9 mouse cellular contexts compared by ENCODE assay signal in genomic region chr2:166377329-166377728, GRCm38 (mm10).
DNase-seq lines count a peak whose midpoint lies in the region; ATAC-seq and TF ChIP-seq lines count a peak whose summit lies in the region.
"Had no signal": no experiment of that assay in that cellular context is flagged by ENCODE, and none has a peak within 500 bp of the region (broad histone marks: within the 10 kb centered on the region; RNA-seq: fewer than 3 reads in every experiment).

No protein-coding gene starts in this region.

- peaks cover 16% of the 10 kb centered on the region for H3K4me1 ChIP-seq in heart, embryonic 13.5 days
- peaks cover 38% of the 10 kb centered on the region for H3K4me1 ChIP-seq in hindbrain, embryonic 10.5 days (replicated peaks)
- H3K4me1 ChIP-seq in midbrain, embryonic 16.5 days (ENCODE audit: control insufficient read depth, insufficient read depth, low read length): peaks cover 4% of the 10 kb centered on the region; the same call in 1 of the 2 replicates

- no peak for TF ChIP-seq CTCF in brain, embryonic 14.5 days (IDR thresholded peaks at IDR 0.05; ENCODE audit: borderline replicate concordance, extremely low read depth, insufficient read depth, insufficient read length)

- WGBS in heart, embryonic 13.5 days: 32% methylated on average over 3 of the region's 3 CpGs
- WGBS in hindbrain, embryonic 10.5 days: 58% methylated on average over 3 of the region's 3 CpGs
- WGBS in midbrain, embryonic 16.5 days: 13% methylated on average over 3 of the region's 3 CpGs

- no peak overlapping the region for H3K27ac ChIP-seq in heart, embryonic 13.5 days (replicated peaks)
- peak overlapping the region; percentile 56 for H3K27ac ChIP-seq in hindbrain, embryonic 10.5 days
- no peak overlapping the region for H3K27ac ChIP-seq in midbrain, embryonic 16.5 days (ENCODE audit: low read length)

- ATAC-seq in heart, embryonic 13.5 days (ENCODE audit: extremely low read depth, insufficient number of reproducible peaks, low FRiP score, low TSS enrichment): no peak
- 0 out of 2 replicates have a peak, but pooled peaks have one; percentile 62 for ATAC-seq in midbrain, embryonic 16.5 days

- peaks cover 8% of the 10 kb centered on the region; the same call in 1 of the 2 replicates for H3K27me3 ChIP-seq in heart, embryonic 13.5 days (replicated peaks)
- peaks cover 18% of the 10 kb centered on the region; the same call in 1 of the 2 replicates for H3K27me3 ChIP-seq in hindbrain, embryonic 10.5 days (ENCODE audit: insufficient read depth, poor library complexity, severe bottlenecking)
- H3K27me3 ChIP-seq in midbrain, embryonic 16.5 days (ENCODE audit: control insufficient read depth, insufficient read depth, low read depth, low read length): no peaks in the 10 kb centered on the region

- no peak overlapping the region for H3K4me3 ChIP-seq in heart, embryonic 13.5 days
- no peak overlapping the region for H3K4me3 ChIP-seq in hindbrain, embryonic 10.5 days
- H3K4me3 ChIP-seq in midbrain, embryonic 16.5 days (ENCODE audit: low read depth, low read length): no peak overlapping the region

- no peak for DNase-seq in heart, postnatal 36 days
- peak; percentile 91 for DNase-seq in brain, embryonic 14.5 days (ENCODE audit: low read depth)
- peak; percentile 47 for DNase-seq in hindbrain, embryonic 10.5 days (ENCODE audit: low spot score)
- no peak for DNase-seq in thymus, postnatal 14 days
- no peak for DNase-seq in spleen, postnatal 4 days (ENCODE audit: low spot score in 2 of 2)
- no peak for DNase-seq in testis, postnatal 10 days (ENCODE audit: low spot score)
- DNase-seq: thymus, postnatal 4 days had no signal

- H3K4me2 ChIP-seq in heart, embryonic 13.5 days: no peak overlapping the region
- no peak overlapping the region for H3K4me2 ChIP-seq in midbrain, embryonic 16.5 days (ENCODE audit: low read length)

- no peak for TF ChIP-seq POLR2A in brain, embryonic 14.5 days (IDR thresholded peaks at IDR 0.05; ENCODE audit: borderline replicate concordance, extremely low read depth, insufficient read depth, insufficient read length, poor library complexity, severe bottlenecking)

- intact Hi-C loops in heart, postnatal 36 days (cut with DNase I): no loop called here

- peak overlapping the region; percentile 50 for H3K9ac ChIP-seq in heart, embryonic 13.5 days
- no peak overlapping the region for H3K9ac ChIP-seq in midbrain, embryonic 16.5 days (ENCODE audit: low read depth, low read length)

- H3K9me3 ChIP-seq in heart, embryonic 13.5 days: no peaks in the 10 kb centered on the region; the same call in 1 of the 2 replicates
- H3K9me3 ChIP-seq in hindbrain, embryonic 10.5 days: 0 out of 2 replicates have a peak, but pooled peaks cover 4% of the 10 kb centered on the region
- H3K9me3 ChIP-seq in midbrain, embryonic 16.5 days (replicated peaks; ENCODE audit: control insufficient read depth, low read length, poor library complexity, severe bottlenecking): no peaks in the 10 kb centered on the region

- no peaks in the 10 kb centered on the region for H3K36me3 ChIP-seq in heart, embryonic 13.5 days
- H3K36me3 ChIP-seq in hindbrain, embryonic 10.5 days: no peaks in the 10 kb centered on the region
- no peaks in the 10 kb centered on the region for H3K36me3 ChIP-seq in midbrain, embryonic 16.5 days (ENCODE audit: control insufficient read depth, insufficient read depth, low read length)

Comparison
In these comparisons a context has a peak if more than half of its experiments do, and no peak if none do; other contexts are left out.
1. DNase-seq: peak in brain, embryonic 14.5 days (single experiment) and hindbrain, embryonic 10.5 days (single experiment); none in heart, postnatal 36 days (0 of 2), thymus, postnatal 14 days (single experiment), spleen, postnatal 4 days (0 of 2) and testis, postnatal 10 days (single experiment).